Mouse (Mus musculus): ENCODE results near the gene Sphk1. TPM values are rescaled to one million over a fixed set of nuclear protein-coding genes. Genes with fewer than 3 reads are reported as not detected.
"Not testable (repeated sequence)": the region's sequence is repeated elsewhere in the genome, so short reads cannot be mapped to it uniquely, and the experiment has no call there.

Sphk1 gene
- polyA plus RNA-seq, 1 experiment: 3.3 TPM

GRCm38 (mm10) chr11:116490232-116491107, 40.3 kb upstream of the Sphk1 start:
- Histone ChIP-seq H3K4me3 (ENCODE audit: control insufficient read depth, low read depth, low read length) (peak overlapping the region; percentile 98), H3K27ac (ENCODE audit: control insufficient read depth, insufficient read depth, low read depth, low read length) (peak overlapping the region; percentile 96), H3K36me3 (ENCODE audit: control insufficient read depth, insufficient read depth, low read length) (no peaks in the 10 kb centered on the region), H3K4me1 (ENCODE audit: control insufficient read depth, insufficient read depth, low read length) (peaks cover 14% of the 10 kb centered on the region), H3K27me3 (ENCODE audit: control insufficient read depth, insufficient read depth, low read length) (no peaks in the 10 kb centered on the region)
- TF ChIP-seq POLR2A (IDR thresholded peaks at IDR 0.05; ENCODE audit: control insufficient read depth, low read depth, low read length): peak; percentile 85
- TF ChIP-seq CTCF (IDR thresholded peaks at IDR 0.05; ENCODE audit: control insufficient read depth, insufficient read depth, insufficient replicate concordance, low read depth, low read length): no peak

- H3K27me3 ChIP-seq (ENCODE audit: control insufficient read depth, insufficient read depth, low read length): no peaks in the 10 kb centered on the region
- no peak overlapping the region for H3K27ac ChIP-seq (ENCODE audit: control insufficient read depth, insufficient read depth, low read depth, low read length)
- peaks cover 14% of the 10 kb centered on the region for H3K4me1 ChIP-seq (ENCODE audit: control insufficient read depth, insufficient read depth, low read length)
- H3K36me3 ChIP-seq (ENCODE audit: control insufficient read depth, insufficient read depth, low read length): no peaks in the 10 kb centered on the region
- H3K4me3 ChIP-seq (ENCODE audit: control insufficient read depth, low read depth, low read length): no peak overlapping the region
- TF ChIP-seq POLR2A (IDR thresholded peaks at IDR 0.05; ENCODE audit: control insufficient read depth, low read depth, low read length) (no peak), CTCF (IDR thresholded peaks at IDR 0.05; ENCODE audit: control insufficient read depth, insufficient read depth, insufficient replicate concordance, low read depth, low read length) (no peak)
Measured at GRCm38 (mm10) chr11:116491338-116491737, 39.4 kb upstream of the Sphk1 start.

GRCm38 (mm10) chr11:116492507-116492906, 38.2 kb upstream of the Sphk1 start:
- peaks cover 14% of the 10 kb centered on the region for H3K4me1 ChIP-seq (ENCODE audit: control insufficient read depth, insufficient read depth, low read length)
- H3K36me3 ChIP-seq (ENCODE audit: control insufficient read depth, insufficient read depth, low read length); H3K27me3 ChIP-seq (ENCODE audit: control insufficient read depth, insufficient read depth, low read length); H3K4me3 ChIP-seq (ENCODE audit: control insufficient read depth, low read depth, low read length); H3K27ac ChIP-seq (ENCODE audit: control insufficient read depth, insufficient read depth, low read depth, low read length): not testable (repeated sequence)

GRCm38 (mm10) chr11:116493191-116493590, 37.5 kb upstream of the Sphk1 start:
- H3K36me3 ChIP-seq (ENCODE audit: control insufficient read depth, insufficient read depth, low read length): no peaks in the 10 kb centered on the region
- H3K27ac ChIP-seq (ENCODE audit: control insufficient read depth, insufficient read depth, low read depth, low read length): peak overlapping the region; percentile 79
- no peak overlapping the region; the same call in 1 of the 2 replicates for H3K4me3 ChIP-seq (ENCODE audit: control insufficient read depth, low read depth, low read length)
- peaks cover 14% of the 10 kb centered on the region for H3K4me1 ChIP-seq (ENCODE audit: control insufficient read depth, insufficient read depth, low read length)
- TF ChIP-seq CTCF (IDR thresholded peaks at IDR 0.05; ENCODE audit: control insufficient read depth, insufficient read depth, insufficient replicate concordance, low read depth, low read length) (no peak), POLR2A (IDR thresholded peaks at IDR 0.05; ENCODE audit: control insufficient read depth, low read depth, low read length) (no peak)
- H3K27me3 ChIP-seq (ENCODE audit: control insufficient read depth, insufficient read depth, low read length): no peaks in the 10 kb centered on the region

- H3K27me3 ChIP-seq (ENCODE audit: control insufficient read depth, insufficient read depth, low read length): no peaks in the 10 kb centered on the region
- peaks cover 14% of the 10 kb centered on the region for H3K4me1 ChIP-seq (ENCODE audit: control insufficient read depth, insufficient read depth, low read length)
- H3K27ac ChIP-seq (ENCODE audit: control insufficient read depth, insufficient read depth, low read depth, low read length): peak within 1 kb of the TSS; percentile 79
- peak within 1 kb of the TSS; percentile 26 for H3K4me3 ChIP-seq (ENCODE audit: control insufficient read depth, low read depth, low read length)
- H3K36me3 ChIP-seq (ENCODE audit: control insufficient read depth, insufficient read depth, low read length): no peaks in the 10 kb centered on the region
- TF ChIP-seq POLR2A (IDR thresholded peaks at IDR 0.05; ENCODE audit: control insufficient read depth, low read depth, low read length) (no peak), CTCF (IDR thresholded peaks at IDR 0.05; ENCODE audit: control insufficient read depth, insufficient read depth, insufficient replicate concordance, low read depth, low read length) (peak; percentile 81; the same call in 1 of the 2 replicates)
Measured at GRCm38 (mm10) chr11:116493795-116494252, 36.9 kb upstream of the Sphk1 start, which contains the start of gene Prpsap1. TSS of gene Prpsap1 (minus strand) at chr11:116494202.

- peaks cover 11% of the 10 kb centered on the region for H3K4me1 ChIP-seq (ENCODE audit: control insufficient read depth, insufficient read depth, low read length)
- TF ChIP-seq POLR2A (IDR thresholded peaks at IDR 0.05; ENCODE audit: control insufficient read depth, low read depth, low read length) (no peak), CTCF (IDR thresholded peaks at IDR 0.05; ENCODE audit: control insufficient read depth, insufficient read depth, insufficient replicate concordance, low read depth, low read length) (no peak)
- no peak overlapping the region; the same call in 1 of the 2 replicates for H3K4me3 ChIP-seq (ENCODE audit: control insufficient read depth, low read depth, low read length)
- H3K27me3 ChIP-seq (ENCODE audit: control insufficient read depth, insufficient read depth, low read length): no peaks in the 10 kb centered on the region
- H3K36me3 ChIP-seq (ENCODE audit: control insufficient read depth, insufficient read depth, low read length): no peaks in the 10 kb centered on the region
- peak overlapping the region; percentile 79 for H3K27ac ChIP-seq (ENCODE audit: control insufficient read depth, insufficient read depth, low read depth, low read length)
Measured at GRCm38 (mm10) chr11:116494474-116495174, 36.1 kb upstream of the Sphk1 start.

- H3K27me3 ChIP-seq (ENCODE audit: control insufficient read depth, insufficient read depth, low read length): no peaks in the 10 kb centered on the region
- peaks cover 3% of the 10 kb centered on the region; the same call in 1 of the 2 replicates for H3K4me1 ChIP-seq (ENCODE audit: control insufficient read depth, insufficient read depth, low read length)
- H3K4me3 ChIP-seq (ENCODE audit: control insufficient read depth, low read depth, low read length): no peak overlapping the region
- TF ChIP-seq CTCF (IDR thresholded peaks at IDR 0.05; ENCODE audit: control insufficient read depth, insufficient read depth, insufficient replicate concordance, low read depth, low read length) (no peak), POLR2A (IDR thresholded peaks at IDR 0.05; ENCODE audit: control insufficient read depth, low read depth, low read length) (no peak)
- no peak overlapping the region for H3K27ac ChIP-seq (ENCODE audit: control insufficient read depth, insufficient read depth, low read depth, low read length)
- no peaks in the 10 kb centered on the region for H3K36me3 ChIP-seq (ENCODE audit: control insufficient read depth, insufficient read depth, low read length)
Measured at GRCm38 (mm10) chr11:116497313-116497712, 33.4 kb upstream of the Sphk1 start.

Measured in testis, adult 2 months (tissue).